Mouse (Mus musculus) ovary, postnatal 10 days (tissue): ENCODE data around the gene Slc35b2.

Experiments used
- DNase-seq: peaks from one replicate; pipeline ENCODE4 v3.0.0; 2022; ENCODE audit warnings: low spot score

The Slc35b2 gene

GRCm38 (mm10) chr17:45584096-45584896, 20.6 kb downstream of the Slc35b2 start:
- DNase-seq = peak; percentile 61

- peak; percentile 66 for DNase-seq
Measured at GRCm38 (mm10) chr17:45584939-45585678, 21.4 kb downstream of the Slc35b2 start.

- DNase-seq = no peak
Measured at GRCm38 (mm10) chr17:45585725-45586448, 22.2 kb downstream of the Slc35b2 start.

- no peak for DNase-seq
Measured at GRCm38 (mm10) chr17:45586449-45586837, 22.8 kb downstream of the Slc35b2 start.

GRCm38 (mm10) chr17:45588370-45588769, 24.7 kb downstream of the Slc35b2 start:
- DNase-seq = no peak

- DNase-seq = no peak
Measured at GRCm38 (mm10) chr17:45589236-45589635, 25.6 kb downstream of the Slc35b2 start.

- no peak for DNase-seq
Measured at GRCm38 (mm10) chr17:45589844-45590243, 26.2 kb downstream of the Slc35b2 start.

GRCm38 (mm10) chr17:45590410-45590809, 26.7 kb downstream of the Slc35b2 start:
- no peak for DNase-seq

- no peak for DNase-seq
Measured at GRCm38 (mm10) chr17:45591701-45592605, 28.3 kb downstream of the Slc35b2 start.

GRCm38 (mm10) chr17:45592606-45593431, 29.1 kb downstream of the Slc35b2 start:
- DNase-seq = no peak

- no peak for DNase-seq
Measured at GRCm38 (mm10) chr17:45593479-45593878, 29.8 kb downstream of the Slc35b2 start.

- DNase-seq = no peak
Measured at GRCm38 (mm10) chr17:45594195-45594594, 30.5 kb downstream of the Slc35b2 start.

GRCm38 (mm10) chr17:45594881-45595735, 31.4 kb downstream of the Slc35b2 start:
- DNase-seq = peak; percentile 70

- DNase-seq = no peak
Measured at GRCm38 (mm10) chr17:45595736-45596390, 32.2 kb downstream of the Slc35b2 start.

GRCm38 (mm10) chr17:45596631-45597396, 33.1 kb downstream of the Slc35b2 start:
- DNase-seq = no peak

GRCm38 (mm10) chr17:45597787-45598186, 34.1 kb downstream of the Slc35b2 start:
- DNase-seq = no peak

GRCm38 (mm10) chr17:45598376-45598775, 34.7 kb downstream of the Slc35b2 start:
- no peak for DNase-seq

- no peak for DNase-seq
Measured at GRCm38 (mm10) chr17:45598891-45599290, 35.2 kb downstream of the Slc35b2 start.
